Mouse (Mus musculus): ENCODE data around the gene Hoxa5. TPM values are rescaled to one million over a fixed set of nuclear protein-coding genes. Genes with fewer than 3 reads are reported as not detected.

The Hoxa5 gene
- total and polyA plus RNA-seq, 3 experiments: 0.83 to 4.1 (median 1.5) TPM

DNA sequence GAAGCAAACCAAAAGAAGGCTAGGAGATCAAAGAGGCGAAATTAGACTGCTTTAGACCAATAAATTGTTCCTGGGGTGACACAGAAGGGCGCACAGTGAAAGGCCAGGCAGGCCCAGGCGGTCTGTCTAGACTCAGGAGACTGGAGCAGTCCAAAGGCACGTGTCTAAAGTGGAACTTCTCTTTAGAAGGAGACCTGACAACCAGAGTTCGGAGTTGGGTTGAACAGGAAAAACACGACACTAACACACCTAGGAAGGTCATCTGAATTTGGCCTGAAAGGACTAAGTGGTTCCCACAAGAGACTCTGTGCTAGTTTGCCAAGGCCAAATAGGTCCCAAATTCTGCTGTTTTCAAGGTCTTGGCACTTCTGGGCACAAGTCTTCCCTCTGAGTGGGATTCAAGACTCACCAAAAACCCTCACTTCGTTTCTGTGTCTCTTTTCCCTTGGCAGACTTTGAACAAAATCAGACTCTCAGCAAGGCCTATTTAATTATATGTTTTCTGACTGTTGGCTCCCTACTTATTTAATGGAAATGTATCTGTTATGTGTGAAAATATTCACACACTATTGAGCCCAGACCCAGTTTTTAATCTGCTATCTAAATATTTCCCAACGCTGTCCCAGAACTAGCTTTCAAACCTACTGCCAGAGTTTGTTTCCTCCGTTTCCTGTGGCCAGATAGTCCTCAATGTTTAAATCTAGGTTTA lies 15.0 kb upstream of the Hoxa5 start:
- Histone ChIP-seq H3K27ac (ENCODE audit: insufficient read depth, low read depth) (no peak overlapping the region), H3K36me3 (replicated peaks in 1 of 2; ENCODE audit: control insufficient read depth in 1 of 2, insufficient read depth in 1 of 2, low read length in 1 of 2) (no peaks in the 10 kb centered on the region), H3K4me2 (ENCODE audit: insufficient read depth, low read depth, poor library complexity, severe bottlenecking) (no peak overlapping the region), H3K4me3 (replicated peaks in 1 of 3; ENCODE audit: low read depth in 2 of 3, low read length in 2 of 3, poor library complexity in 1 of 3) (no peak overlapping the region), H3K9me3 (replicated peaks; ENCODE audit: low read length) (peaks cover 20% of the 10 kb centered on the region), H3K79me2 (replicated peaks; ENCODE audit: control insufficient read depth, extremely low read depth, insufficient read depth, poor library complexity, severe bottlenecking) (no peaks in the 10 kb centered on the region), H3K27me3 (replicated peaks) (no peaks in the 10 kb centered on the region), H3K9ac (ENCODE audit: insufficient read depth, low read depth) (no peak overlapping the region), H3K4me1 (ENCODE audit: control insufficient read depth in 1 of 2, insufficient read depth in 2 of 2) (peaks cover 0 to 13% of the 10 kb centered on the region in 2 experiments; a peak in 2 of 4 replicates)
- no peak for TF ChIP-seq NRF1 (IDR thresholded peaks at IDR 0.05; ENCODE audit: low read depth, low read length)
- no peak for TF ChIP-seq TBP (conservative IDR thresholded peaks at IDR 0.05; ENCODE audit: low read depth, low read length)
- no peak for TF ChIP-seq CHD2 (IDR thresholded peaks at IDR 0.05; ENCODE audit: low read length)
- TF ChIP-seq CHD1 (IDR thresholded peaks at IDR 0.05; ENCODE audit: low read depth, low read length): no peak
- no peak for TF ChIP-seq ETS1 (conservative IDR thresholded peaks at IDR 0.05; ENCODE audit: low read depth, low read length)
- no peak for TF ChIP-seq ZNF384 (IDR thresholded peaks at IDR 0.05; ENCODE audit: low read depth, low read length)
- no peak for TF ChIP-seq IRF4 (IDR thresholded peaks at IDR 0.05; ENCODE audit: low read depth, low read length)
- TF ChIP-seq HCFC1 (IDR thresholded peaks at IDR 0.05; ENCODE audit: low read depth, low read length): no peak
- TF ChIP-seq ELF1 (IDR thresholded peaks at IDR 0.05; ENCODE audit: low read depth, low read length): no peak
- no peak for TF ChIP-seq POLR2AphosphoS2 (IDR thresholded peaks at IDR 0.05; ENCODE audit: low read depth, low read length)
- TF ChIP-seq NELFE (IDR thresholded peaks at IDR 0.05; ENCODE audit: low read depth, low read length): no peak
- no peak for TF ChIP-seq MAFK (IDR thresholded peaks at IDR 0.05; ENCODE audit: insufficient replicate concordance, low read length)
- TF ChIP-seq KAT2A (IDR thresholded peaks at IDR 0.05; ENCODE audit: insufficient replicate concordance, low read length): no peak
- no peak for TF ChIP-seq USF1 (IDR thresholded peaks at IDR 0.05; ENCODE audit: low read depth, low read length)
- no peak for TF ChIP-seq GABPA (IDR thresholded peaks at IDR 0.05; ENCODE audit: insufficient replicate concordance, low read depth, low read length)
- in situ Hi-C loops (cut with MboI; ENCODE audit: low pct_ligation_motif_present, low pct_unique_long_range_greater_than_20kb, low sequenced_read_pairs) (loop anchor here (10.0 to 25.0 kb wide), 2 partner anchors 207 to 355 kb away; partner anchors contain the start of gene Skap2), dilution Hi-C loops (cut with MboI; ENCODE audit: extremely low pct_ligation_motif_present, extremely low pct_unique_long_range_greater_than_20kb, low sequenced_read_pairs) (no loop called here)
- DNase-seq (ENCODE audit: extremely low read depth): no peak

DNA sequence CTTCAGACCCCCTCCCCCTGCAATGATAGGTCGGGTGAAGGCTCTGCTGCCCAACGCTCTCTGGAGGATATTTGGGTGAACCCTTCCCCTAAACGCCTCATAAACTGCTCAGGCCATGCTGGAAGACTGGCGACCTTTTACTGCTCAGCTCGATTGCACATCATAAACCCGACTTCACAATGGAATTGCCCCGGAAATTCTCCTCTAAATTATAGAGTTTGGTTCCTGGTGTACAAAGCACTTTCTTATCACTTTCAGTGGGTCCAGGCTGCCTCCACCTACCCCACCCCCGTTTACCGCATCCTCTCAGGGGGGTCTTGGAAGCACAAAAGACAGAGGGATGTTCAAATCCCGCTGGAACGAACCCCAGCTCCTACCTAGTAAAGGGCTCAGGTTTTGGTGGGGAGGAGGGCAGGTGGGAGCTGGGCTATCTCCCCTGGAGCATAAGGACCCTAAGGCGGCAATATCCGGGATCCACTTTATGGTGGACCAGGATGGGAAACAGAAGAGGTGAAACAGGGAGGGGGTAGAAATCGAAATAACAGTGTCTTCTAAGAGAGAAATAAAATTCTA lies 14.3 kb upstream of the Hoxa5 start:
- no peak overlapping the region for H3K27ac ChIP-seq (ENCODE audit: insufficient read depth, low read depth)

More for the DNA sequence above, 14.3 kb upstream of the Hoxa5 start:
- no peaks in the 10 kb centered on the region for H3K27me3 ChIP-seq (replicated peaks)
- no peaks in the 10 kb centered on the region for H3K36me3 ChIP-seq (replicated peaks in 1 of 2; ENCODE audit: control insufficient read depth in 1 of 2, insufficient read depth in 1 of 2, low read length in 1 of 2)
- no peak overlapping the region for H3K4me2 ChIP-seq (ENCODE audit: insufficient read depth, low read depth, poor library complexity, severe bottlenecking)
- no peak overlapping the region for H3K4me3 ChIP-seq (replicated peaks in 1 of 3; ENCODE audit: low read depth in 2 of 3, low read length in 2 of 3, poor library complexity in 1 of 3)
- peaks cover under 1 to 13% of the 10 kb centered on the region in 2 experiments; a peak in 2 of 4 replicates for H3K4me1 ChIP-seq (ENCODE audit: control insufficient read depth in 1 of 2, insufficient read depth in 2 of 2)
- in situ Hi-C loops (cut with MboI; ENCODE audit: low pct_ligation_motif_present, low pct_unique_long_range_greater_than_20kb, low sequenced_read_pairs): loop anchor here (10.0 to 25.0 kb wide), 2 partner anchors 206 to 354 kb away; partner anchors contain the start of gene Skap2
- peaks cover 20% of the 10 kb centered on the region for H3K9me3 ChIP-seq (replicated peaks; ENCODE audit: low read length)
- dilution Hi-C loops (cut with MboI; ENCODE audit: extremely low pct_ligation_motif_present, extremely low pct_unique_long_range_greater_than_20kb, low sequenced_read_pairs): no loop called here
- H3K79me2 ChIP-seq (replicated peaks; ENCODE audit: control insufficient read depth, extremely low read depth, insufficient read depth, poor library complexity, severe bottlenecking): no peaks in the 10 kb centered on the region
- no peak for DNase-seq (ENCODE audit: extremely low read depth)
- no peak overlapping the region for H3K9ac ChIP-seq (ENCODE audit: insufficient read depth, low read depth)
- no peak for TF ChIP-seq TCF12 (IDR thresholded peaks at IDR 0.05; ENCODE audit: low read depth, low read length)
- no peak for TF ChIP-seq MAFK (IDR thresholded peaks at IDR 0.05; ENCODE audit: insufficient replicate concordance, low read length)
- no peak for TF ChIP-seq E2F4 (IDR thresholded peaks at IDR 0.05; ENCODE audit: insufficient replicate concordance, low read depth, low read length)
- TF ChIP-seq POLR2A (IDR thresholded peaks at IDR 0.05; ENCODE audit: low read depth, low read length): no peak
- TF ChIP-seq USF2 (conservative IDR thresholded peaks at IDR 0.05; ENCODE audit: low read depth, low read length): no peak
- TF ChIP-seq BHLHE40 (IDR thresholded peaks at IDR 0.05; ENCODE audit: low read depth, low read length): no peak
- TF ChIP-seq HCFC1 (IDR thresholded peaks at IDR 0.05; ENCODE audit: low read depth, low read length): no peak
- no peak for TF ChIP-seq PAX5 (IDR thresholded peaks at IDR 0.05; ENCODE audit: low read length)
